Mouse (Mus musculus): ENCODE data around the gene Enthd1. TPM values are rescaled to one million over a fixed set of nuclear protein-coding genes. Genes with fewer than 3 reads are reported as not detected.

Enthd1 gene
- total and polyA plus RNA-seq, 2 experiments from 2014 or later = not detected

DNA sequence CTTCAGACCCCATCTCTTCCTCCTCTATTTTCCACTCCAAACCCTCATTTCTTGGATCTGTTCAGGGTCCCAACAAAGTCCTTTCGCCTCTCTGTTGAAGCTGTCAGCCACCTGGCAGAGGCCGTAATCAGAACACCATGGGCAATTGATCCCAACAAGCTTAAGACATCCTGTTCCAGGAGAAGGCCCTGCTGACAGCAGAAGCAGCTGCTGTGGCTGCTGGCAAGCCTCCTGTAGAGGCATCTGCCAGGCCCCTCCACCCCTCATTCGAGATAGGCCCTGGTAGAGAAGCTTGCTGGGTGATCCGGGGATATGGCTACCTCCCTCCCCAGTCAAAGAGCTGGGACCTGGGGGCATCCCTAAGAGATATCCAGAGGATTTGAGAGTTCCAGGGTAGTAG is 151.9 kb downstream of the Enthd1 start:
- Histone ChIP-seq H3K27ac (ENCODE audit: low read depth, low read length) (no peak overlapping the region), H3K36me3 (ENCODE audit: insufficient read depth, low read length) (no peaks in the 10 kb centered on the region), H3K4me3 (ENCODE audit: low read depth, low read length) (no peak overlapping the region), H3K9ac (replicated peaks; ENCODE audit: low read length, poor library complexity, severe bottlenecking) (no peak overlapping the region), H3K4me2 (ENCODE audit: low read depth, low read length, poor library complexity, severe bottlenecking) (no peak overlapping the region), H3K9me3 (ENCODE audit: low read length) (no peaks in the 10 kb centered on the region), H3K27me3 (ENCODE audit: insufficient read depth, low read length) (no peaks in the 10 kb centered on the region), H3K4me1 (ENCODE audit: insufficient read depth, low read length) (no peaks in the 10 kb centered on the region)
- TF ChIP-seq CTCF (IDR thresholded peaks at IDR 0.05) = no peak
- DNase-seq (ENCODE audit: low spot score) (peak; percentile 55), ATAC-seq (ENCODE audit: low FRiP score) (no peak)
- WGBS = 76% methylated on average over 4 of the region's 4 CpGs

DNA sequence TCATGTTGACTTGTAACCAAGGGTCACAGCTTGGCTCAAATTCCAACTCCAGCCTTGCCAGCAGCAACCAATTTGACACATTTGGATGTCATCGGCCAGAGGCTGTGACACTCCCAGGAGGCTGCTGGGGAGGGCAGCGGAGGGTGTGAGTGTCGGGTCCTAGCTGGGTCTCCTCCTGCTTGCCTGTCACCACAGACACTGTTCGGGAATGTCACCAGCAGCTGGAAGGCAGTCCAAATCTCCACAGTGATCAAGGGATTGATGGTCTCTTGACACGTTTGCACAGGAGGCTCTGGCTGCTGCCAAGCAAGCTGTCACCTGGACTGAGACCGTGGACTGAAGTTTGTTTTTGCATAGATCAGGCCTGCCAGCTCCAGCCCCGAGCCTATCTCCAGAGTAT is 154.3 kb downstream of the Enthd1 start:
- DNase-seq (ENCODE audit: low spot score) = peak; percentile 51
- Histone ChIP-seq H3K4me1 (ENCODE audit: insufficient read depth, low read length) (no peaks in the 10 kb centered on the region), H3K4me2 (ENCODE audit: low read depth, low read length, poor library complexity, severe bottlenecking) (no peak overlapping the region), H3K36me3 (ENCODE audit: insufficient read depth, low read length) (no peaks in the 10 kb centered on the region), H3K27me3 (ENCODE audit: insufficient read depth, low read length) (no peaks in the 10 kb centered on the region), H3K9me3 (ENCODE audit: low read length) (no peaks in the 10 kb centered on the region), H3K9ac (replicated peaks; ENCODE audit: low read length, poor library complexity, severe bottlenecking) (no peak overlapping the region), H3K27ac (ENCODE audit: low read depth, low read length) (no peak overlapping the region), H3K4me3 (ENCODE audit: low read depth, low read length) (no peak overlapping the region)
- 70% methylated on average over 7 of the region's 7 CpGs for WGBS
- TF ChIP-seq CTCF (IDR thresholded peaks at IDR 0.05) = no peak
- no peak for ATAC-seq (ENCODE audit: low FRiP score)

DNA sequence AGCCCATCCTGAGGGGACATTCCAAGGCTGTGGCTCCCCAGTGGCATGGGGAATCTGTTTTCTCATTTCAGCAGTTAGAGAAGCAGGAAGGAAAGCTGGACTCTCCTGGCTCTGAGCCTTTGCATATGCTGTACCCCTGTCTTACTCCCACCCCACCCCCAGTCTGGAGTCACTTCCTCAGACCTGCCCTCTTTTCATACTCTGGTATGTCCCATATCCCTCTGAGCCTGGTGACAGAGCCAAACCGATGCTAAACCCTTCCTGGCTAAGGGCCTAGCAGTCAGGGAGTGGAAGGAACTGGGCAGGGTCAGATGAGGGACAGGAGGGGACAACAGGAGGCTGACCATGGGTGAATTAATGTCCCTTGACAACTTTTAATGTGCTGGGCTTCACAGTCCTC is 157.1 kb downstream of the Enthd1 start:
- DNase-seq (ENCODE audit: low spot score) (peak; percentile 44), ATAC-seq (ENCODE audit: low FRiP score) (no peak)
- Histone ChIP-seq H3K9ac (replicated peaks; ENCODE audit: low read length, poor library complexity, severe bottlenecking) (no peak overlapping the region), H3K36me3 (ENCODE audit: insufficient read depth, low read length) (no peaks in the 10 kb centered on the region), H3K27me3 (ENCODE audit: insufficient read depth, low read length) (no peaks in the 10 kb centered on the region), H3K4me1 (ENCODE audit: insufficient read depth, low read length) (no peaks in the 10 kb centered on the region), H3K4me3 (ENCODE audit: low read depth, low read length) (no peak overlapping the region), H3K4me2 (ENCODE audit: low read depth, low read length, poor library complexity, severe bottlenecking) (no peak overlapping the region), H3K27ac (ENCODE audit: low read depth, low read length) (no peak overlapping the region), H3K9me3 (ENCODE audit: low read length) (no peaks in the 10 kb centered on the region)
- TF ChIP-seq CTCF (IDR thresholded peaks at IDR 0.05) = no peak
- WGBS = 26% methylated on average over 1 of the region's 1 CpGs

Other genes starting within 250 kb of the Enthd1 start
- 0.19 and 0.66 TPM in 2 replicates for gene Grap2, start 7.4 kb upstream of the Enthd1 start, total RNA-seq (2014; rRNA removed)
- 0.07 TPM in 1 of 2 replicates, not detected in the other for gene Grap2, start 7.4 kb upstream of the Enthd1 start, polyA plus RNA-seq (2015; fragmentation: Nextera tagmentation; extraction: Ambion mirVana)
- gene Fam83f, start 106.7 kb upstream of the Enthd1 start, total RNA-seq (2014; rRNA removed) = 0.93 and 2.3 TPM in 2 replicates
- 0.48 and 0.65 TPM in 2 replicates for gene Fam83f, start 106.7 kb upstream of the Enthd1 start, polyA plus RNA-seq (2015; fragmentation: Nextera tagmentation; extraction: Ambion mirVana)
- gene Tnrc6b, start 146.2 kb upstream of the Enthd1 start, total RNA-seq (2014; rRNA removed) = 30.0 and 39.0 TPM in 2 replicates
- 21.5 and 26.3 TPM in 2 replicates for gene Tnrc6b, start 146.2 kb upstream of the Enthd1 start, polyA plus RNA-seq (2015; fragmentation: Nextera tagmentation; extraction: Ambion mirVana)

Data from midbrain, postnatal 0 days (tissue).